Mouse (Mus musculus) CH12.LX (cell line): Measurements from ENCODE around the gene Amn1. TPM values are rescaled to one million over a fixed set of nuclear protein-coding genes. Genes with fewer than 3 reads are reported as not detected.

Experiments used
- DNase-seq: peaks from one replicate; pipeline ENCODE4 v3.0.0-alpha.2; 2013; ENCODE audit errors: extremely low read depth
- H3K27ac ChIP-seq: 2 replicates; pipeline ENCODE4 v1.5.1; 2012; ENCODE audit warnings: low read depth, mild to moderate bottlenecking, control low read depth, moderate library complexity; ENCODE audit not compliant: insufficient read depth
- H3K27me3 ChIP-seq: replicated peaks from 2 replicates; pipeline ENCODE3; 2012; ENCODE audit warnings: inconsistent platforms
- H3K36me3 ChIP-seq, 2 experiments: replicated peaks in 1 of 2; 2 replicates each; pipeline versions ENCODE3 to v1.6.1; 2012; ENCODE audit warnings: inconsistent platforms in 1 of 2, low read length in 1 of 2, mild to moderate bottlenecking in 1 of 2, mixed read lengths in 1 of 2, moderate library complexity in 1 of 2; ENCODE audit not compliant: control insufficient read depth in 1 of 2, insufficient read depth in 1 of 2
- H3K4me1 ChIP-seq, 2 experiments: 2 replicates each; pipeline ENCODE4 v1.6.1; 2012; ENCODE audit warnings: inconsistent platforms in 1 of 2, moderate library complexity in 1 of 2; ENCODE audit not compliant: insufficient read depth in 2 of 2, control insufficient read depth in 1 of 2
- H3K4me2 ChIP-seq: 2 replicates; pipeline ENCODE4 v1.6.1; 2012; ENCODE audit warnings: low read depth, mild to moderate bottlenecking, control low read depth; ENCODE audit not compliant: poor library complexity, insufficient read depth, severe bottlenecking
- H3K4me3 ChIP-seq, 3 experiments: fragments of 150-350 bp in 1 of 3; sonication (generic) in 1 of 3; replicated peaks in 1 of 3; 2 replicates each; pipeline versions ENCODE3 to v1.5.1; 2011 to 2012; ENCODE audit warnings: low read depth in 2 of 3, low read length in 2 of 3, mild to moderate bottlenecking in 2 of 3, moderate library complexity in 2 of 3, control low read depth in 1 of 3, improper control_type of control experiment in 1 of 3, inconsistent platforms in 1 of 3, mixed read lengths in 1 of 3; ENCODE audit not compliant: poor library complexity in 1 of 3
- H3K79me2 ChIP-seq: replicated peaks from 2 replicates; pipeline ENCODE4 v1.6.1; 2012; ENCODE audit warnings: mild to moderate bottlenecking, moderate library complexity; ENCODE audit not compliant: control insufficient read depth, poor library complexity, insufficient read depth, severe bottlenecking; ENCODE audit errors: extremely low read depth
- H3K9ac ChIP-seq: 2 replicates; pipeline ENCODE4 v1.6.1; 2012; ENCODE audit warnings: low read depth, mild to moderate bottlenecking, control low read depth, moderate library complexity; ENCODE audit not compliant: insufficient read depth
- H3K9me3 ChIP-seq: replicated peaks from 2 replicates; pipeline ENCODE3; 2012; ENCODE audit warnings: low read length, inconsistent platforms, mixed read lengths
- BHLHE40 ChIP-seq: IDR thresholded peaks from 2 replicates; pipeline ENCODE4 v1.6.1; 2011; ENCODE audit warnings: mild to moderate bottlenecking, low read depth, low read length, improper control_type of control experiment
- CHD1 ChIP-seq: IDR thresholded peaks from 2 replicates; pipeline ENCODE4 v1.6.1; 2012; ENCODE audit warnings: low read depth, low read length, improper control_type of control experiment, inconsistent platforms
- CHD2 ChIP-seq: IDR thresholded peaks from 2 replicates; pipeline ENCODE4 v1.6.1; 2011; ENCODE audit warnings: low read length, improper control_type of control experiment
- CTCF ChIP-seq, 2 experiments: IDR thresholded peaks in 1 of 2; conservative IDR thresholded peaks in 1 of 2; 2 replicates each; pipeline ENCODE4 v1.5.1; 2011 to 2012; ENCODE audit warnings: low read depth in 2 of 2, low read length in 2 of 2, improper control_type of control experiment in 1 of 2, inconsistent platforms in 1 of 2, mild to moderate bottlenecking in 1 of 2, moderate library complexity in 1 of 2
- ELF1 ChIP-seq: IDR thresholded peaks from 2 replicates; pipeline ENCODE4 v1.6.1; 2014; ENCODE audit warnings: low read depth, mild to moderate bottlenecking, inconsistent platforms, low read length, improper control_type of control experiment
- EP300 ChIP-seq: IDR thresholded peaks from 2 replicates; pipeline ENCODE4 v1.6.1; 2011; ENCODE audit warnings: low read length, improper control_type of control experiment
- ETS1 ChIP-seq: conservative IDR thresholded peaks from 2 replicates; pipeline ENCODE4 v1.6.1; 2012; ENCODE audit warnings: low read depth, mild to moderate bottlenecking, inconsistent platforms, low read length, improper control_type of control experiment, moderate library complexity
- IRF4 ChIP-seq: IDR thresholded peaks from 2 replicates; pipeline ENCODE4 v1.6.1; 2014; ENCODE audit warnings: low read depth, mild to moderate bottlenecking, inconsistent platforms, low read length, improper control_type of control experiment
- JUND ChIP-seq: conservative IDR thresholded peaks from 2 replicates; pipeline ENCODE4 v1.6.1; 2011; ENCODE audit warnings: low read depth, low read length, improper control_type of control experiment
- MAFK ChIP-seq: IDR thresholded peaks from 2 replicates; pipeline ENCODE4 v1.6.1; 2011; ENCODE audit warnings: low read length, improper control_type of control experiment; ENCODE audit not compliant: insufficient replicate concordance
- MAX ChIP-seq: IDR thresholded peaks from 2 replicates; pipeline ENCODE4 v1.6.1; 2011; ENCODE audit warnings: low read length, improper control_type of control experiment
- MAZ ChIP-seq: IDR thresholded peaks from 2 replicates; pipeline ENCODE4 v1.6.1; 2012; ENCODE audit warnings: low read depth, mild to moderate bottlenecking, inconsistent platforms, low read length, improper control_type of control experiment, moderate library complexity
- MXI1 ChIP-seq: IDR thresholded peaks from 2 replicates; pipeline ENCODE4 v1.6.1; 2011; ENCODE audit warnings: mild to moderate bottlenecking, low read depth, low read length, improper control_type of control experiment
- NRF1 ChIP-seq: IDR thresholded peaks from 2 replicates; pipeline ENCODE4 v1.6.1; 2014; ENCODE audit warnings: low read depth, mild to moderate bottlenecking, inconsistent platforms, low read length, improper control_type of control experiment, moderate library complexity
- PAX5 ChIP-seq: IDR thresholded peaks from 2 replicates; pipeline ENCODE4 v1.6.1; 2012; ENCODE audit warnings: low read length, inconsistent platforms, mixed read lengths
- RAD21 ChIP-seq: IDR thresholded peaks from 2 replicates; pipeline ENCODE4 v1.6.1; 2011; ENCODE audit warnings: low read depth, mild to moderate bottlenecking, low read length, improper control_type of control experiment, moderate library complexity
- RCOR1 ChIP-seq: conservative IDR thresholded peaks from 2 replicates; pipeline ENCODE4 v1.6.1; 2012; ENCODE audit warnings: low read depth, mild to moderate bottlenecking, inconsistent platforms, low read length, improper control_type of control experiment
- SMC3 ChIP-seq: IDR thresholded peaks from 2 replicates; pipeline ENCODE4 v1.6.1; 2011; ENCODE audit warnings: low read depth, low read length, improper control_type of control experiment
- TBP ChIP-seq: conservative IDR thresholded peaks from 2 replicates; pipeline ENCODE4 v1.6.1; 2011; ENCODE audit warnings: low read depth, low read length, improper control_type of control experiment
- TCF12 ChIP-seq: IDR thresholded peaks from 2 replicates; pipeline ENCODE4 v1.6.1; 2014; ENCODE audit warnings: low read depth, mild to moderate bottlenecking, inconsistent platforms, low read length, improper control_type of control experiment
- USF2 ChIP-seq: conservative IDR thresholded peaks from 2 replicates; pipeline ENCODE4 v1.6.1; 2011; ENCODE audit warnings: low read depth, low read length, improper control_type of control experiment
- ZKSCAN1 ChIP-seq: IDR thresholded peaks from 2 replicates; pipeline ENCODE4 v1.6.1; 2012; ENCODE audit warnings: low read depth, inconsistent platforms, low read length, improper control_type of control experiment, borderline replicate concordance
- ZNF384 ChIP-seq: IDR thresholded peaks from 2 replicates; pipeline ENCODE4 v1.6.1; 2012; ENCODE audit warnings: low read depth, low read length, improper control_type of control experiment, inconsistent platforms
- dilution Hi-C: fragments of 300-500 bp; cut with MboI; formaldehyde crosslinking; loops from 2 replicates; pipeline ENCODE4 v1.14.3; 2020; ENCODE audit warnings: low sequenced_read_pairs; ENCODE audit not compliant: extremely low pct_unique_long_range_greater_than_20kb, extremely low pct_ligation_motif_present
- in situ Hi-C: fragments of 300-500 bp; cut with MboI; formaldehyde crosslinking; loops from 3 replicates; pipeline ENCODE4 v1.14.3; 2019; ENCODE audit warnings: low sequenced_read_pairs, low pct_ligation_motif_present, low pct_unique_long_range_greater_than_20kb, mixed read lengths
- polyA plus RNA-seq: library from polyadenylated mRNA; unstranded; fragments of >175 nt; gene quantifications from 2 replicates; pipeline ENCODE4 v1.2.1, GENCODE M21; 2012; ENCODE audit warnings: low read depth; ENCODE audit not compliant: insufficient read length
- total RNA-seq, 2 experiments: library from RNA; depleted of rRNA; stranded (reverse); fragments of 300-350 nt in 1 of 2; fragments of >200 nt in 1 of 2; gene quantifications; 2 replicates each; pipeline ENCODE4 v1.2.3; 2012 to 2014

The Amn1 gene
- total and polyA plus RNA-seq, 3 experiments = 3.2 to 8.9 (median 6.3) TPM

GRCm38 (mm10) chr6:149224751-149225150 is 36.2 kb upstream of the Amn1 start:
- H3K9ac ChIP-seq = no peak overlapping the region
- in situ Hi-C loops (no loop called here), dilution Hi-C loops (no loop called here)
- no peaks in the 10 kb centered on the region for H3K27me3 ChIP-seq
- H3K36me3 ChIP-seq = no peaks in the 10 kb centered on the region
- no peak for DNase-seq
- TF ChIP-seq MAZ (no peak), MAFK (no peak), ZNF384 (no peak), TCF12 (no peak), SMC3 (no peak), CHD2 (no peak), RAD21 (no peak), NRF1 (no peak), IRF4 (no peak), RCOR1 (no peak), EP300 (no peak), MXI1 (no peak), BHLHE40 (no peak), ELF1 (no peak), CTCF (conservative IDR thresholded peaks at IDR 0.05 in 1 of 2, IDR thresholded peaks at IDR 0.05 in 1 of 2; ENCODE audit: low read depth in 2 of 2, low read length in 2 of 2) (no peak), MAX (no peak), TBP (no peak), CHD1 (no peak)
- H3K79me2 ChIP-seq = no peaks in the 10 kb centered on the region
- no peak overlapping the region for H3K4me3 ChIP-seq
- no peaks in the 10 kb centered on the region for H3K4me1 ChIP-seq
- no peaks in the 10 kb centered on the region for H3K9me3 ChIP-seq
- no peak overlapping the region for H3K4me2 ChIP-seq
- H3K27ac ChIP-seq = no peak overlapping the region

- Histone ChIP-seq H3K79me2 (no peaks in the 10 kb centered on the region), H3K4me3 (no peak overlapping the region), H3K27ac (no peak overlapping the region), H3K36me3 (no peaks in the 10 kb centered on the region), H3K4me1 (no peaks in the 10 kb centered on the region), H3K9ac (no peak overlapping the region), H3K4me2 (no peak overlapping the region), H3K27me3 (no peaks in the 10 kb centered on the region), H3K9me3 (no peaks in the 10 kb centered on the region)
- in situ Hi-C loops = no loop called here
- dilution Hi-C loops = no loop called here
- TF ChIP-seq JUND (no peak), SMC3 (no peak), ELF1 (no peak), USF2 (no peak), CHD2 (no peak), RAD21 (no peak), NRF1 (no peak), EP300 (no peak), BHLHE40 (no peak), ZKSCAN1 (no peak), ETS1 (no peak), PAX5 (no peak), RCOR1 (no peak), MAZ (no peak), CTCF (conservative IDR thresholded peaks at IDR 0.05 in 1 of 2, IDR thresholded peaks at IDR 0.05 in 1 of 2; ENCODE audit: low read depth in 2 of 2, low read length in 2 of 2) (no peak)
- DNase-seq = no peak
Observed at GRCm38 (mm10) chr6:149221296-149221695, 32.8 kb upstream of the Amn1 start.
